Mouse (Mus musculus) C2C12 (cell line): ENCODE measurements around the gene Ptgdr2.

Source experiments
- CTCF ChIP-seq: IDR thresholded peaks from one replicate; pipeline ENCODE4 v1.5.1; 2011; ENCODE audit not compliant: control insufficient read depth, insufficient read depth, insufficient read length
- USF1 ChIP-seq: IDR thresholded peaks from one replicate; pipeline ENCODE4 v1.6.1; 2011; ENCODE audit warnings: low read depth, mild to moderate bottlenecking, control low read depth, moderate library complexity

DNA sequence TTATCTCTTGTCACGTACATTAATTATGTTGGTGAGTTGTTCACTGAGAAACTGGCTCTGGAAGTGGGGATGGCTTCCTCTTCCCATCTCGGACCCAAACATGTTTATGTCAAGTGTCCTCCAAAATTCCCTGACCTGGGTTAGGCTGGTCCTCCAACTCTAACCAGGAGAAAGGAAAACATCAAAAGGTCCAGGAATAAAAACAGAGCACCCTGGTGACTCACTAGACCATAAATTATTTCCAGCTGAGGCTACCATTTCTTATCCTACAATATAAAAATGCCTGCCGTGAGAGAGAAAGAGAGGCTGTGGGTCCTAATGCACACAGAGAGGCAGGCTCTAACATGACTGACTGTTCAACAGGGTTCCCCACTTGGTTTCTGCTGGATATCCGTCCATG lies 12.7 kb upstream of the Ptgdr2 start:
- TF ChIP-seq CTCF (no peak), USF1 (no peak)
